Mouse (Mus musculus): Measurements from ENCODE around the gene Rd3l. TPM values are rescaled to one million over a fixed set of nuclear protein-coding genes. Genes with fewer than 3 reads are reported as not detected.

Gene Rd3l
- total and polyA plus RNA-seq, 2 experiments from 2014 or later, result 0.30 to 0.33 TPM

- H3K36me3 ChIP-seq (ENCODE audit: insufficient read depth), result no peaks in the 10 kb centered on the region
- H3K4me3 ChIP-seq (ENCODE audit: low read depth, low read length), result no peak overlapping the region
- no peaks in the 10 kb centered on the region for H3K27me3 ChIP-seq (ENCODE audit: insufficient read depth, low read length)
- ATAC-seq (no peak), DNase-seq (no peak)
- H3K9ac ChIP-seq, result no peak overlapping the region
- 0 out of 2 replicates have a peak, but pooled peaks cover 9% of the 10 kb centered on the region for H3K4me1 ChIP-seq (ENCODE audit: insufficient read depth)
- no peak for TF ChIP-seq CTCF (IDR thresholded peaks at IDR 0.05; ENCODE audit: low read depth)
- no peaks in the 10 kb centered on the region for H3K9me3 ChIP-seq (ENCODE audit: low read length)
- H3K27ac ChIP-seq (ENCODE audit: low read depth, low read length), result no peak overlapping the region
- H3K4me2 ChIP-seq (ENCODE audit: low read depth), result no peak overlapping the region
- WGBS, result 82% methylated on average over 4 of the region's 4 CpGs
Observed at GRCm38 (mm10) chr12:111970085-111970484, 11.0 kb downstream of the Rd3l start.

- Histone ChIP-seq H3K4me2 (ENCODE audit: low read depth) (peak within 1 kb of the TSS; percentile 72), H3K4me1 (ENCODE audit: insufficient read depth) (0 out of 2 replicates have a peak, but pooled peaks cover 9% of the 10 kb centered on the region), H3K36me3 (ENCODE audit: insufficient read depth) (peaks cover 13% of the 10 kb centered on the region), H3K9me3 (ENCODE audit: low read length) (no peaks in the 10 kb centered on the region), H3K4me3 (ENCODE audit: low read depth, low read length) (peak within 1 kb of the TSS; percentile 89), H3K27me3 (ENCODE audit: insufficient read depth, low read length) (no peaks in the 10 kb centered on the region), H3K9ac (peak within 1 kb of the TSS; percentile 94), H3K27ac (ENCODE audit: low read depth, low read length) (peak within 1 kb of the TSS; percentile 79)
- DNase-seq (peak; percentile 96), ATAC-seq (peak; percentile 96)
- TF ChIP-seq CTCF (IDR thresholded peaks at IDR 0.05; ENCODE audit: low read depth), result peak; percentile 96
- WGBS, result 1% methylated on average over 37 of the region's 37 CpGs
Observed at GRCm38 (mm10) chr12:111966683-111967173, 14.4 kb downstream of the Rd3l start, which contains the start of gene Atp5mpl. Gene Atp5mpl (minus strand): TSS chr12:111966977.

GRCm38 (mm10) chr12:111963339-111963738 lies 17.8 kb downstream of the Rd3l start:
- DNase-seq, result no peak
- 78% methylated on average over 5 of the region's 5 CpGs for WGBS

GRCm38 (mm10) chr12:111958101-111958865 lies 22.8 kb downstream of the Rd3l start:
- DNase-seq (peak; percentile 74), ATAC-seq (peak; percentile 82)
- H3K9ac ChIP-seq, result no peak overlapping the region
- H3K4me2 ChIP-seq (ENCODE audit: low read depth), result no peak overlapping the region
- H3K4me1 ChIP-seq (ENCODE audit: insufficient read depth), result no peaks in the 10 kb centered on the region
- H3K9me3 ChIP-seq (ENCODE audit: low read length), result no peaks in the 10 kb centered on the region
- no peaks in the 10 kb centered on the region for H3K27me3 ChIP-seq (ENCODE audit: insufficient read depth, low read length)
- TF ChIP-seq CTCF (IDR thresholded peaks at IDR 0.05; ENCODE audit: low read depth), result peak; percentile 81
- 37% methylated on average over 9 of the region's 9 CpGs for WGBS
- H3K27ac ChIP-seq (ENCODE audit: low read depth, low read length), result no peak overlapping the region
- no peak overlapping the region for H3K4me3 ChIP-seq (ENCODE audit: low read depth, low read length)
- H3K36me3 ChIP-seq (ENCODE audit: insufficient read depth), result peaks cover 37% of the 10 kb centered on the region

More at GRCm38 (mm10) chr12:111963339-111963738, 17.8 kb downstream of the Rd3l start:
- no peak for TF ChIP-seq CTCF (IDR thresholded peaks at IDR 0.05; ENCODE audit: low read depth)
- no peaks in the 10 kb centered on the region for H3K27me3 ChIP-seq (ENCODE audit: insufficient read depth, low read length)
- no peak for ATAC-seq
- H3K4me1 ChIP-seq (ENCODE audit: insufficient read depth), result 0 out of 2 replicates have a peak, but pooled peaks cover 9% of the 10 kb centered on the region
- no peak overlapping the region for H3K27ac ChIP-seq (ENCODE audit: low read depth, low read length)
- H3K9ac ChIP-seq, result no peak overlapping the region
- H3K36me3 ChIP-seq (ENCODE audit: insufficient read depth), result peaks cover 37% of the 10 kb centered on the region
- H3K4me2 ChIP-seq (ENCODE audit: low read depth), result no peak overlapping the region
- no peaks in the 10 kb centered on the region for H3K9me3 ChIP-seq (ENCODE audit: low read length)
- no peak overlapping the region for H3K4me3 ChIP-seq (ENCODE audit: low read depth, low read length)

GRCm38 (mm10) chr12:111956173-111956572 lies 24.9 kb downstream of the Rd3l start:
- Histone ChIP-seq H3K27me3 (ENCODE audit: insufficient read depth, low read length) (no peaks in the 10 kb centered on the region), H3K27ac (ENCODE audit: low read depth, low read length) (no peak overlapping the region), H3K9me3 (ENCODE audit: low read length) (no peaks in the 10 kb centered on the region), H3K4me3 (ENCODE audit: low read depth, low read length) (no peak overlapping the region), H3K36me3 (ENCODE audit: insufficient read depth) (peaks cover 18% of the 10 kb centered on the region), H3K4me1 (ENCODE audit: insufficient read depth) (no peaks in the 10 kb centered on the region), H3K9ac (no peak overlapping the region), H3K4me2 (ENCODE audit: low read depth) (no peak overlapping the region)
- WGBS, result 85% methylated on average over 5 of the region's 5 CpGs
- no peak for TF ChIP-seq CTCF (IDR thresholded peaks at IDR 0.05; ENCODE audit: low read depth)
- no peak for DNase-seq
- ATAC-seq, result no peak

- no peak overlapping the region for H3K4me3 ChIP-seq (ENCODE audit: low read depth, low read length)
- no peak overlapping the region for H3K4me2 ChIP-seq (ENCODE audit: low read depth)
- H3K9me3 ChIP-seq (ENCODE audit: low read length), result no peaks in the 10 kb centered on the region
- no peaks in the 10 kb centered on the region for H3K36me3 ChIP-seq (ENCODE audit: insufficient read depth)
- ATAC-seq (no peak), DNase-seq (no peak)
- no peak overlapping the region for H3K27ac ChIP-seq (ENCODE audit: low read depth, low read length)
- no peak for TF ChIP-seq CTCF (IDR thresholded peaks at IDR 0.05; ENCODE audit: low read depth)
- no peaks in the 10 kb centered on the region for H3K27me3 ChIP-seq (ENCODE audit: insufficient read depth, low read length)
- H3K4me1 ChIP-seq (ENCODE audit: insufficient read depth), result no peaks in the 10 kb centered on the region
- WGBS, result 32% methylated on average over 5 of the region's 5 CpGs
- H3K9ac ChIP-seq, result no peak overlapping the region
Observed at GRCm38 (mm10) chr12:111951701-111952100, 29.4 kb downstream of the Rd3l start.

- no peak for TF ChIP-seq CTCF (IDR thresholded peaks at IDR 0.05; ENCODE audit: low read depth)
- WGBS, result 81% methylated on average over 5 of the region's 5 CpGs
- Histone ChIP-seq H3K27ac (ENCODE audit: low read depth, low read length) (no peak overlapping the region), H3K27me3 (ENCODE audit: insufficient read depth, low read length) (no peaks in the 10 kb centered on the region), H3K36me3 (ENCODE audit: insufficient read depth) (no peaks in the 10 kb centered on the region), H3K9me3 (ENCODE audit: low read length) (no peaks in the 10 kb centered on the region), H3K4me2 (ENCODE audit: low read depth) (no peak overlapping the region), H3K4me1 (ENCODE audit: insufficient read depth) (no peaks in the 10 kb centered on the region), H3K9ac (no peak overlapping the region), H3K4me3 (ENCODE audit: low read depth, low read length) (no peak overlapping the region)
- DNase-seq (no peak), ATAC-seq (no peak)
Observed at GRCm38 (mm10) chr12:111950486-111950885, 30.6 kb downstream of the Rd3l start.
